Mouse (Mus musculus) right cerebral cortex, postnatal 10 days (tissue): ENCODE results near the gene Usmg5.
"Not testable (repeated sequence)": the region's sequence is repeated elsewhere in the genome, so short reads cannot be mapped to it uniquely, and the experiment has no call there.

Source experiments
- DNase-seq, 2 experiments: peaks; one replicate each; pipeline ENCODE4 v3.0.0; 2021; ENCODE audit warnings: low spot score in 2 of 2

Usmg5 gene

GRCm38 (mm10) chr19:47090550-47091156 is at the start of gene Usmg5, which contains the start of gene Pdcd11:
Gene Usmg5, minus strand, starts transcription at chr19:47090647.
Gene Pdcd11, plus strand, starts transcription at chr19:47090768.
- DNase-seq, result peak; percentile 98 to 99

- not testable (repeated sequence) for DNase-seq
Measured at GRCm38 (mm10) chr19:47139611-47140010, 49.2 kb upstream of the Usmg5 start.

- DNase-seq, result peak; percentile 59 to 72
Measured at GRCm38 (mm10) chr19:47137771-47138421, 47.4 kb upstream of the Usmg5 start, which contains the start of gene Calhm2. Gene Calhm2, minus strand, starts transcription at chr19:47138294.

GRCm38 (mm10) chr19:47137051-47137581 is 46.7 kb upstream of the Usmg5 start:
- peak; percentile 55 to 61 for DNase-seq

- DNase-seq, result no peak
Measured at GRCm38 (mm10) chr19:47136170-47136569, 45.7 kb upstream of the Usmg5 start.

- DNase-seq, result no peak
Measured at GRCm38 (mm10) chr19:47135568-47135967, 45.1 kb upstream of the Usmg5 start.

GRCm38 (mm10) chr19:47133161-47133560 is 42.7 kb upstream of the Usmg5 start:
- DNase-seq, result no peak

GRCm38 (mm10) chr19:47130551-47131125 is 40.2 kb upstream of the Usmg5 start:
- DNase-seq, result no peak

- DNase-seq, result no peak
Measured at GRCm38 (mm10) chr19:47128835-47129234, 38.4 kb upstream of the Usmg5 start.

GRCm38 (mm10) chr19:47128164-47128563 is 37.7 kb upstream of the Usmg5 start:
- no peak for DNase-seq

GRCm38 (mm10) chr19:47122802-47123201 is 32.4 kb upstream of the Usmg5 start:
- DNase-seq, result no peak

- DNase-seq, result peak in 1 of 2 experiments; percentile 43
Measured at GRCm38 (mm10) chr19:47121054-47121453, 30.6 kb upstream of the Usmg5 start.

GRCm38 (mm10) chr19:47118634-47119033 is 28.2 kb upstream of the Usmg5 start:
- DNase-seq, result no peak

- DNase-seq, result no peak
Measured at GRCm38 (mm10) chr19:47104641-47105271, 14.3 kb upstream of the Usmg5 start.

GRCm38 (mm10) chr19:47101080-47101479 is 10.6 kb upstream of the Usmg5 start:
- no peak for DNase-seq

- no peak for DNase-seq
Measured at GRCm38 (mm10) chr19:47089718-47090525, 525 bp downstream of the Usmg5 start.

- DNase-seq, result no peak
Measured at GRCm38 (mm10) chr19:47088226-47088625, 2.2 kb downstream of the Usmg5 start.

- peak; percentile 91 to 92 for DNase-seq
Measured at GRCm38 (mm10) chr19:47067924-47068611, 22.4 kb downstream of the Usmg5 start.

GRCm38 (mm10) chr19:47067096-47067882 is 23.2 kb downstream of the Usmg5 start, which contains the start of gene Taf5:
Gene Taf5, plus strand, starts transcription at chr19:47067746.
- peak; percentile 97 to 98 for DNase-seq

GRCm38 (mm10) chr19:47065860-47066259 is 24.6 kb downstream of the Usmg5 start:
- DNase-seq, result no peak
